Comparison of ENCODE assay signal across 24 mouse cellular contexts in genomic region chr19:18658473-18658872, GRCm38 (mm10). TPM values are rescaled to one million over a fixed set of nuclear protein-coding genes. Genes with fewer than 3 reads are reported as not detected.
DNase-seq lines count a peak whose midpoint lies in the region; ATAC-seq and TF ChIP-seq lines count a peak whose summit lies in the region.
"Had no signal": no experiment of that assay in that cellular context is flagged by ENCODE, and none has a peak within 500 bp of the region (broad histone marks: within the 10 kb centered on the region; RNA-seq: fewer than 3 reads in every experiment).

No protein-coding gene starts in this region.

- TF ChIP-seq POLR2A in lung, adult 2 months (IDR thresholded peaks at IDR 0.05; ENCODE audit: borderline replicate concordance, extremely low read depth, low read depth, low read length) = no peak

- H3K4me2 ChIP-seq in intestine, embryonic 14.5 days (ENCODE audit: low read length) = no peak overlapping the region
- H3K4me2 ChIP-seq in intestine, embryonic 16.5 days (ENCODE audit: low read depth, low read length) = no peak overlapping the region
- no peak overlapping the region for H3K4me2 ChIP-seq in kidney, embryonic 15.5 days
- H3K4me2 ChIP-seq in lung, postnatal 0 days (replicated peaks; ENCODE audit: low read depth, low read length) = no peak overlapping the region
- H3K4me2 ChIP-seq: embryonic facial prominence, embryonic 13.5 days; forebrain, embryonic 15.5 days; hindbrain, embryonic 12.5 days had no signal

- no peak for TF ChIP-seq EP300 in lung, postnatal 0 days (IDR thresholded peaks at IDR 0.05)

- H3K9me3 ChIP-seq in intestine, embryonic 14.5 days (ENCODE audit: control insufficient read depth, low read length) = no peaks in the 10 kb centered on the region
- H3K9me3 ChIP-seq in intestine, embryonic 16.5 days (ENCODE audit: control insufficient read depth, low read length) = no peaks in the 10 kb centered on the region
- no peaks in the 10 kb centered on the region for H3K9me3 ChIP-seq in kidney, embryonic 15.5 days (replicated peaks)
- no peaks in the 10 kb centered on the region for H3K9me3 ChIP-seq in lung, postnatal 0 days (ENCODE audit: low read length)
- H3K9me3 ChIP-seq: embryonic facial prominence, embryonic 13.5 days; forebrain, embryonic 15.5 days; heart, embryonic 10.5 days; hindbrain, embryonic 12.5 days had no signal

- no peaks in the 10 kb centered on the region for H3K36me3 ChIP-seq in intestine, embryonic 14.5 days (ENCODE audit: control insufficient read depth, insufficient read depth, low read length)
- H3K36me3 ChIP-seq in intestine, embryonic 16.5 days (ENCODE audit: control insufficient read depth, insufficient read depth, low read length) = no peaks in the 10 kb centered on the region
- H3K36me3 ChIP-seq in kidney, embryonic 15.5 days = no peaks in the 10 kb centered on the region
- no peaks in the 10 kb centered on the region for H3K36me3 ChIP-seq in lung, postnatal 0 days (ENCODE audit: insufficient read depth, low read length)
- H3K36me3 ChIP-seq: embryonic facial prominence, embryonic 13.5 days; forebrain, embryonic 15.5 days; heart, embryonic 10.5 days; hindbrain, embryonic 12.5 days had no signal

- no peaks in the 10 kb centered on the region for H3K27me3 ChIP-seq in intestine, embryonic 14.5 days (replicated peaks; ENCODE audit: control insufficient read depth, insufficient read depth, low read length)
- no peaks in the 10 kb centered on the region for H3K27me3 ChIP-seq in intestine, embryonic 16.5 days (replicated peaks; ENCODE audit: control insufficient read depth, insufficient read depth, low read length)
- no peaks in the 10 kb centered on the region for H3K27me3 ChIP-seq in kidney, embryonic 15.5 days
- no peaks in the 10 kb centered on the region for H3K27me3 ChIP-seq in lung, postnatal 0 days (replicated peaks; ENCODE audit: insufficient read depth, low read length)
- H3K27me3 ChIP-seq: CH12.LX; embryonic facial prominence, embryonic 13.5 days; forebrain, embryonic 15.5 days; hindbrain, embryonic 12.5 days; Patski had no signal

- H3K4me1 ChIP-seq in intestine, embryonic 14.5 days (replicated peaks; ENCODE audit: control insufficient read depth, insufficient read depth, low read length) = no peaks in the 10 kb centered on the region
- no peaks in the 10 kb centered on the region for H3K4me1 ChIP-seq in intestine, embryonic 16.5 days (ENCODE audit: control insufficient read depth, insufficient read depth, low read length)
- peaks cover 7% of the 10 kb centered on the region for H3K4me1 ChIP-seq in kidney, embryonic 15.5 days
- H3K4me1 ChIP-seq in lung, postnatal 0 days (ENCODE audit: insufficient read depth, low read depth, low read length) = no peaks in the 10 kb centered on the region
- H3K4me1 ChIP-seq in lung, adult 2 months (ENCODE audit: control insufficient read depth, insufficient read depth, low read length) = no peaks in the 10 kb centered on the region
- H3K4me1 ChIP-seq: embryonic facial prominence, embryonic 13.5 days; forebrain, embryonic 15.5 days; hindbrain, embryonic 12.5 days had no signal

- ATAC-seq in intestine, embryonic 14.5 days (replicated peaks; ENCODE audit: low FRiP score, low TSS enrichment, low read depth) = no peak
- ATAC-seq in intestine, embryonic 16.5 days = no peak; the same call in 1 of the 2 replicates
- ATAC-seq in kidney, embryonic 15.5 days (replicated peaks; ENCODE audit: low FRiP score) = peak; percentile 40; the same call in 1 of the 2 replicates
- ATAC-seq in lung, postnatal 0 days = peak; percentile 21; the same call in 1 of the 2 replicates
- ATAC-seq: activated CD4-positive, CD25-positive, alpha-beta regulatory T cell, adult 4 months; forebrain, embryonic 15.5 days; hindbrain, embryonic 16.5 days; Patski had no signal

- H3K4me3 ChIP-seq in intestine, embryonic 14.5 days (ENCODE audit: low read depth, low read length) = no peak overlapping the region
- H3K4me3 ChIP-seq in intestine, embryonic 16.5 days (ENCODE audit: low read length) = no peak overlapping the region
- no peak overlapping the region for H3K4me3 ChIP-seq in kidney, embryonic 15.5 days (replicated peaks)
- H3K4me3 ChIP-seq in lung, postnatal 0 days (ENCODE audit: low read depth, low read length) = no peak overlapping the region
- H3K4me3 ChIP-seq in lung, adult 2 months (replicated peaks; ENCODE audit: extremely low read depth, low read depth, low read length) = no peak overlapping the region
- H3K4me3 ChIP-seq: embryonic facial prominence, embryonic 13.5 days; erythroblast, embryonic 14.5 days; forebrain, embryonic 15.5 days; heart, embryonic 10.5 days; hindbrain, embryonic 12.5 days had no signal

- no peak overlapping the region for H3K9ac ChIP-seq in intestine, embryonic 14.5 days (ENCODE audit: low read length)
- no peak overlapping the region for H3K9ac ChIP-seq in intestine, embryonic 16.5 days (ENCODE audit: low read depth, low read length)
- H3K9ac ChIP-seq in kidney, embryonic 15.5 days = no peak overlapping the region
- no peak overlapping the region for H3K9ac ChIP-seq in lung, postnatal 0 days (replicated peaks; ENCODE audit: low read depth)
- H3K9ac ChIP-seq: embryonic facial prominence, embryonic 13.5 days; forebrain, embryonic 15.5 days; hindbrain, embryonic 12.5 days had no signal

- no peak for TF ChIP-seq CTCF in lung, postnatal 0 days (IDR thresholded peaks at IDR 0.05)
- no peak for TF ChIP-seq CTCF in lung, adult 2 months (IDR thresholded peaks at IDR 0.05; ENCODE audit: insufficient read depth, low read length)

- WGBS in intestine, embryonic 14.5 days = 66% methylated on average over 4 of the region's 4 CpGs
- WGBS in intestine, embryonic 16.5 days = 65% methylated on average over 4 of the region's 4 CpGs
- WGBS in kidney, embryonic 15.5 days = 63% methylated on average over 4 of the region's 4 CpGs
- WGBS in lung, postnatal 0 days = 68% methylated on average over 4 of the region's 4 CpGs
- WGBS in lung, adult 2 months = 65% methylated on average over 4 of the region's 4 CpGs

- no peak overlapping the region for H3K27ac ChIP-seq in intestine, embryonic 14.5 days (ENCODE audit: low read depth)
- H3K27ac ChIP-seq in intestine, embryonic 16.5 days (ENCODE audit: low read length) = no peak overlapping the region
- H3K27ac ChIP-seq in kidney, embryonic 15.5 days = peak overlapping the region; percentile 56; the same call in 1 of the 2 replicates
- no peak overlapping the region for H3K27ac ChIP-seq in lung, postnatal 0 days (ENCODE audit: low read length)
- H3K27ac ChIP-seq: embryonic facial prominence, embryonic 13.5 days; forebrain, embryonic 15.5 days; heart, embryonic 10.5 days; hindbrain, embryonic 12.5 days had no signal

- peak; percentile 56 for DNase-seq in intestine, embryonic 14.5 days (ENCODE audit: low spot score)
- no peak for DNase-seq in kidney, adult 9 months
- no peak for DNase-seq in lung, postnatal 0 days (ENCODE audit: low spot score)
- no peak for DNase-seq in lung, adult 2 months
- DNase-seq in fat pad, adult 2 months (ENCODE audit: extremely low read depth, low read depth, low spot score) = peak; percentile 73
- no peak for DNase-seq in heart, adult 9 months (ENCODE audit: low spot score in 2 of 2)
- DNase-seq: adrenal gland, postnatal 14 days; cerebellum, adult 11-12 months; cerebellum, adult 9-10 months; cerebellum, postnatal 25 days; gastrocnemius, postnatal 10 days; heart, postnatal 10 days; heart, postnatal 4 days had no signal

RNA-seq across cellular contexts. Expression of gene Carnmt1, which starts 12.1 kb away (rescaled TPM):
- polyA plus RNA-seq in intestine, embryonic 14.5 days (2014; fragmentation: Nextera tagmentation; extraction: Ambion mirVana) = 23.6 and 27.8 TPM in 2 replicates
- 13.7 and 15.6 TPM in 2 replicates for polyA plus RNA-seq in intestine, embryonic 16.5 days (2015; fragmentation: Nextera tagmentation; extraction: Ambion mirVana)
- polyA plus RNA-seq in kidney, embryonic 15.5 days (2015; fragmentation: Nextera tagmentation; extraction: Ambion mirVana) = 32.8 and 35.2 TPM in 2 replicates
- 21.1 and 25.1 TPM in 2 replicates for polyA plus RNA-seq in lung, postnatal 0 days (2015; fragmentation: Nextera tagmentation; extraction: Ambion mirVana)
- polyA plus RNA-seq in lung, adult 2 months (2012; rRNA removed) = 6.5 and 7.1 TPM in 2 replicates

RNA-seq across cellular contexts. Expression of gene Nmrk1, which starts 26.7 kb away (rescaled TPM):
- polyA plus RNA-seq in intestine, embryonic 14.5 days (2014; fragmentation: Nextera tagmentation; extraction: Ambion mirVana) = 9.6 and 10.1 TPM in 2 replicates
- 10.2 TPM in 2 replicates for polyA plus RNA-seq in intestine, embryonic 16.5 days (2015; fragmentation: Nextera tagmentation; extraction: Ambion mirVana)
- polyA plus RNA-seq in kidney, embryonic 15.5 days (2015; fragmentation: Nextera tagmentation; extraction: Ambion mirVana) = 24.0 and 24.7 TPM in 2 replicates
- 5.0 and 7.4 TPM in 2 replicates for polyA plus RNA-seq in lung, postnatal 0 days (2015; fragmentation: Nextera tagmentation; extraction: Ambion mirVana)
- polyA plus RNA-seq in lung, adult 2 months (2012; rRNA removed) = 3.0 and 4.7 TPM in 2 replicates
- polyA plus RNA-seq: erythroblast, embryonic 14.5 days had no signal

RNA-seq across cellular contexts. Expression of gene Ostf1, which starts 26.9 kb away (rescaled TPM):
- 68.9 and 70.6 TPM in 2 replicates for polyA plus RNA-seq in intestine, embryonic 14.5 days (2014; fragmentation: Nextera tagmentation; extraction: Ambion mirVana)
- 106 and 108 TPM in 2 replicates for polyA plus RNA-seq in intestine, embryonic 16.5 days (2015; fragmentation: Nextera tagmentation; extraction: Ambion mirVana)
- 114 TPM in 2 replicates for polyA plus RNA-seq in kidney, embryonic 15.5 days (2015; fragmentation: Nextera tagmentation; extraction: Ambion mirVana)
- polyA plus RNA-seq in lung, postnatal 0 days (2015; fragmentation: Nextera tagmentation; extraction: Ambion mirVana) = 215 and 248 TPM in 2 replicates
- polyA plus RNA-seq in lung, adult 2 months (2012; rRNA removed) = 76.8 and 79.7 TPM in 2 replicates

RNA-seq across cellular contexts. Expression of gene D030056L22Rik, which starts 54.5 kb away (rescaled TPM):
- polyA plus RNA-seq in intestine, embryonic 14.5 days (2014; fragmentation: Nextera tagmentation; extraction: Ambion mirVana) = 34.1 and 34.3 TPM in 2 replicates
- 16.9 and 17.6 TPM in 2 replicates for polyA plus RNA-seq in intestine, embryonic 16.5 days (2015; fragmentation: Nextera tagmentation; extraction: Ambion mirVana)
- polyA plus RNA-seq in kidney, embryonic 15.5 days (2015; fragmentation: Nextera tagmentation; extraction: Ambion mirVana) = 34.6 and 38.9 TPM in 2 replicates
- 18.5 and 19.8 TPM in 2 replicates for polyA plus RNA-seq in lung, postnatal 0 days (2015; fragmentation: Nextera tagmentation; extraction: Ambion mirVana)
- 11.5 and 20.0 TPM in 2 replicates for polyA plus RNA-seq in lung, adult 2 months (2012; rRNA removed)

Comparison
In these comparisons a context has a peak if more than half of its experiments do, and no peak if none do; other contexts are left out.
1. ATAC-seq: peak in kidney, embryonic 15.5 days (single experiment) and lung, postnatal 0 days (single experiment); none in intestine, embryonic 14.5 days (single experiment) and intestine, embryonic 16.5 days (single experiment).
2. DNase-seq: peak in intestine, embryonic 14.5 days (single experiment) and fat pad, adult 2 months (single experiment); none in kidney, adult 9 months (single experiment), lung, postnatal 0 days (single experiment), lung, adult 2 months (single experiment) and heart, adult 9 months (0 of 2).